Mouse (Mus musculus) Patski (cell line): ENCODE measurements at regions not wholly inside any gene's neighbourhood (a gene's known extent, or its start where the extent isn't known, plus 50 kb on each side); places are given as distances from the start of the nearest gene placed in this dataset.
A peak's percentile ranks its signal among the peaks of the same experiment; 100 is the strongest.

Source experiments
- ATAC-seq: fragments of 100-300 bp; one replicate; pipeline ENCODE4 v1.8.0; 2021
- CTCF ChIA-PET: fragments of 350-600 bp; sonication (Branson Sonifier 250); formaldehyde crosslinking; loops from one replicate; lab custom pipeline; 2022; ENCODE audit warnings: inconsistent platforms; lab: Charles Lee
- POLR2A ChIA-PET: fragments of 350-600 bp; sonication (Branson Sonifier 250); formaldehyde crosslinking; loops from one replicate; lab custom pipeline; 2022; ENCODE audit warnings: antibody characterized with exemption, inconsistent platforms; lab: Charles Lee
- DNase-seq: peaks from one replicate; pipeline ENCODE4 v3.0.0-alpha.2; 2011; ENCODE audit warnings: low read depth, low spot score
- H3K27me3 ChIP-seq: fragments of 371-371 bp; one replicate; pipeline ENCODE4 v1.5.1; 2021
- CTCF ChIP-seq: fragments of 100-300 bp; IDR thresholded peaks from one replicate; pipeline ENCODE4 v1.5.1; 2021
- in situ Hi-C: fragments of 300-500 bp; cut with MboI; formaldehyde crosslinking; loops from 3 replicates; pipeline ENCODE4 v1.11.1; 2018; ENCODE audit warnings: low pct_unique_long_range_greater_than_20kb, mixed read lengths

GRCm38 (mm10) chr1:77168316-77168715 is 346.6 kb downstream of the Epha4 start:
- no peak for DNase-seq
- no peaks in the 10 kb centered on the region for H3K27me3 ChIP-seq
- in situ Hi-C loops = no loop called here
- ChIA-PET CTCF (no interaction called here), POLR2A (no interaction called here)
- ATAC-seq = no peak
- TF ChIP-seq CTCF = no peak

- no peaks in the 10 kb centered on the region for H3K27me3 ChIP-seq
- ChIA-PET CTCF (interaction anchor here (1.2 kb wide), 1 partner anchor 20 kb away, joined by 3 read pairs; no protein-coding TSS in a partner anchor), POLR2A (no interaction called here)
- in situ Hi-C loops = no loop called here
- no peak for TF ChIP-seq CTCF
- DNase-seq = no peak
- no peak for ATAC-seq
These were observed 342.4 kb downstream of the Epha4 start for GRCm38 (mm10) chr1:77172463-77172862.

- POLR2A ChIA-PET = no interaction called here
- H3K27me3 ChIP-seq = no peaks in the 10 kb centered on the region
- in situ Hi-C loops = no loop called here
- TF ChIP-seq CTCF = no peak
- CTCF ChIA-PET = no interaction called here
- ATAC-seq (no peak), DNase-seq (no peak)
These were observed 340.1 kb downstream of the Epha4 start for GRCm38 (mm10) chr1:77174801-77175200.

- CTCF ChIA-PET = interaction anchor here (1.0 kb wide), 1 partner anchor 10 kb away, joined by 3 read pairs; no protein-coding TSS in a partner anchor
- in situ Hi-C loops = no loop called here
These were observed 339.7 kb downstream of the Epha4 start for GRCm38 (mm10) chr1:77175214-77175613.

GRCm38 (mm10) chr1:77176516-77176915 is 338.4 kb downstream of the Epha4 start:
- no peaks in the 10 kb centered on the region for H3K27me3 ChIP-seq
- DNase-seq (no peak), ATAC-seq (no peak)
- CTCF ChIA-PET = no interaction called here
- no peak for TF ChIP-seq CTCF
- POLR2A ChIA-PET = no interaction called here
- in situ Hi-C loops = no loop called here

More at GRCm38 (mm10) chr1:77175214-77175613, 339.7 kb downstream of the Epha4 start:
- DNase-seq = no peak
- TF ChIP-seq CTCF = no peak
- no peak for ATAC-seq
- H3K27me3 ChIP-seq = no peaks in the 10 kb centered on the region
- POLR2A ChIA-PET = no interaction called here

- peak; percentile 42 for TF ChIP-seq CTCF
- ChIA-PET POLR2A (no interaction called here), CTCF (interaction anchor here (1.3 to 3.0 kb wide), 3 partner anchors 9 to 19 kb away, joined by 5 to 11 read pairs (median 8); no protein-coding TSS in a partner anchor)
- H3K27me3 ChIP-seq = no peaks in the 10 kb centered on the region
- DNase-seq (no peak), ATAC-seq (no peak)
- in situ Hi-C loops = no loop called here
These were observed 330.9 kb downstream of the Epha4 start for GRCm38 (mm10) chr1:77183965-77184364.

- in situ Hi-C loops = no loop called here
- ChIA-PET CTCF (no interaction called here), POLR2A (no interaction called here)
- no peak for ATAC-seq
- TF ChIP-seq CTCF = no peak
- DNase-seq = no peak
- no peaks in the 10 kb centered on the region for H3K27me3 ChIP-seq
These were observed 324.7 kb downstream of the Epha4 start for GRCm38 (mm10) chr1:77190141-77190540.

GRCm38 (mm10) chr1:77201321-77201917 is 313.5 kb downstream of the Epha4 start:
- no peak for ATAC-seq
- no peak for TF ChIP-seq CTCF
- no peaks in the 10 kb centered on the region for H3K27me3 ChIP-seq
- in situ Hi-C loops = loop anchor here (10.0 kb wide), 1 partner anchor 313 kb away; the partner anchor contains the start of gene Epha4
- POLR2A ChIA-PET = interaction anchor here (0.6 kb wide), 1 partner anchor 8 kb away, joined by 4 read pairs; no protein-coding TSS in a partner anchor
- DNase-seq = no peak
- CTCF ChIA-PET = no interaction called here

GRCm38 (mm10) chr1:77202948-77203347 is 311.9 kb downstream of the Epha4 start:
- in situ Hi-C loops = loop anchor here (10.0 kb wide), 1 partner anchor 312 kb away; the partner anchor contains the start of gene Epha4
- TF ChIP-seq CTCF = no peak
- no peaks in the 10 kb centered on the region for H3K27me3 ChIP-seq
- ChIA-PET CTCF (interaction anchor here (1.2 to 1.8 kb wide), 2 partner anchors 20 to 303 kb away, joined by 3 to 5 read pairs; no protein-coding TSS in a partner anchor), POLR2A (interaction anchor here (0.9 kb wide), 1 partner anchor 11 kb away, joined by 3 read pairs; no protein-coding TSS in a partner anchor)
- DNase-seq (peak; percentile 55), ATAC-seq (peak; percentile 31)

GRCm38 (mm10) chr1:77206535-77206934 is 308.4 kb downstream of the Epha4 start:
- no peaks in the 10 kb centered on the region for H3K27me3 ChIP-seq
- CTCF ChIA-PET = no interaction called here
- in situ Hi-C loops = loop anchor here (10.0 kb wide), 1 partner anchor 308 kb away; the partner anchor contains the start of gene Epha4
- DNase-seq (peak; percentile 73), ATAC-seq (peak; percentile 75)
- POLR2A ChIA-PET = no interaction called here
- TF ChIP-seq CTCF = no peak

GRCm38 (mm10) chr1:77209395-77209794 is 305.5 kb downstream of the Epha4 start:
- DNase-seq = no peak
- ATAC-seq = no peak
- no peaks in the 10 kb centered on the region for H3K27me3 ChIP-seq
- no peak for TF ChIP-seq CTCF
- ChIA-PET POLR2A (interaction anchor here (1.0 kb wide), 1 partner anchor 18 kb away, joined by 3 read pairs; no protein-coding TSS in a partner anchor), CTCF (no interaction called here)
- in situ Hi-C loops = loop anchor here (10.0 kb wide), 1 partner anchor 305 kb away; the partner anchor contains the start of gene Epha4
